Mouse (Mus musculus) urinary bladder, postnatal 4 days (tissue): ENCODE results near the gene 1700021F05Rik.
"Not testable (repeated sequence)": the region's sequence is repeated elsewhere in the genome, so short reads cannot be mapped to it uniquely, and the experiment has no call there.

Experiments used
- DNase-seq, 2 experiments: peaks; one replicate each; pipeline ENCODE4 v3.0.0; 2021 to 2022; ENCODE audit warnings: low spot score in 2 of 2

1700021F05Rik gene

DNA sequence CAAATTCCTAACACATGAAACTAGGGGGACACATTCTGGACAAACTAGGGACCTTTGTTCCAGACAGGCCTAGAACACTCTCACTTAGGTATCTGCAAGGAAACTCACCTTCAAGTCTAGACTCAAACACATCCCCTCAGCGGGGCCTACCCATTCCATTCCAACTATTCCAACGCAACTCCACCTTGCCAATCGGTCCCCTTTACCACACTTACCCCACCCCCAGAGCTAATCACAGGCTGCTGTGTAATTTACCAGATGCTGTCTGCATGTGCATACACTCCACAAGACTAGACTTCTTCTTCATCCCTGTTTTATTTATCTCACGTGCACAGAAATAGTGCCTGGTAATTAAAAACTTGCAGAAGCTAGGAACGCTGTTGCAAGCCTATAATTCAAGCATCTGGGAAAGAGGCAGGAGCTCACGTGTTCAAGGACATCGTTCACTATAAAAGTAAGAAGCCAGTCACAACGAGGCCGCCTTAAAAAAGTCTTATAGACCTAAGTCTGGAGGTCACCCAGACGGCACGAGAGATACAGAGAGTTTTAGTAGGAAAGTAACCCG is 966 bp downstream of the 1700021F05Rik start:
- no peak for DNase-seq

DNA sequence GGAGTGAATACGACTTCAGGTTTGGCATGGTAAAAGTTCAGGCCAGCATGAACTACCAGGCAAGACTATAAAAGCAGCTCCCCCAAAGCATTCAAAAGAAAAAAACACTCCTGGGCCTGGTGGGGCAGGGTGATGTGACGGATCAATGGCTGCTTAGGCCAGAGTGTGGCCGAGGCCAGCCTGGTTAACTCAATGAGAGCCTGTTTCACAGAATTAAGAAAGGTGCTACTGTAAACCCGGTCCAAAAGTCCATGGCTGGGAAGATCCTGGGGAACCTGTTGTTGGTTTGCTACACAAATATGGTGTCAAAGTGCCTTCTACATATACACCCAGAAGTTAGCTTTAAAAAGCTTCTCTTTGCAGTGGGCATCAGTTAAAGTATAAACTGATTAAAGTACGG is 2.0 kb downstream of the 1700021F05Rik start:
- no peak for DNase-seq

DNA sequence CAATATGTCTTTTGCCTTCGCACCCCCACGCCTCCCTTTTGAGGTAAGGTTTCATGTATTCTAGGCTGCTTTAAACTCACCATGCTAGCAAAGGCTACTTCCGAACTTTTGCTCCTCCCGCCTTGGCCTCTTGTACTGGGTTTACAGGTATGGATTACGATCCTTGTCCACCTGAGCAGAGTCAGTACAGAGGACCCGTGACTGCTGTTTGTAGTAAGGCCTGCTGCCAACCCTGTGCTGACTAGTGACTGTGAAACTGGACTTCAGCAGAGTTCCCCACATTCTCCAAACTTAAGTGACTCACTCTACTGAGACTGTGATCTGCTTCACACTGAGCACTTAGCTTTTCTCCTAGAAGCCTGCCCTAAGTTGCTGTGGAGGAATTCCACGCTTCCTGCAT is 3.1 kb downstream of the 1700021F05Rik start:
- no peak for DNase-seq

DNA sequence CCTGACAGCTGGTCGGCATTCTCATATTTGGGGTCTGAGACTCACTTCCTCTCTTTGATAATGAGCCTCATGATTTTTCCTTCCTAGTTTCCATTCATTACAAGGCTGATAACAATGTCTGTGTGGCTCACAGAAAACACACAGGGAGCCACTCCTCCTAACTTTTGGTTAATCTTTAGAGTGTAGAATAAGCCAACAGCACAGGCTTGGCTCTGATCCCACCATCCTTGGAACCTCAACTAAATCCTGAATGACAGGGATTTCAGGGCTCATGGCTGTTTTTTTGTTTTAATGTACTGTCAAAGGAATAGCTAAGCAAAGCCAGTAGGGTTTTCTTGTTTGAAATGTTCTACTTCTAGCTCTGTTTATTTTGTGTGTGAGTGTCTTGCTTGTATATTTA is 6.4 kb downstream of the 1700021F05Rik start:
- DNase-seq: no peak

DNA sequence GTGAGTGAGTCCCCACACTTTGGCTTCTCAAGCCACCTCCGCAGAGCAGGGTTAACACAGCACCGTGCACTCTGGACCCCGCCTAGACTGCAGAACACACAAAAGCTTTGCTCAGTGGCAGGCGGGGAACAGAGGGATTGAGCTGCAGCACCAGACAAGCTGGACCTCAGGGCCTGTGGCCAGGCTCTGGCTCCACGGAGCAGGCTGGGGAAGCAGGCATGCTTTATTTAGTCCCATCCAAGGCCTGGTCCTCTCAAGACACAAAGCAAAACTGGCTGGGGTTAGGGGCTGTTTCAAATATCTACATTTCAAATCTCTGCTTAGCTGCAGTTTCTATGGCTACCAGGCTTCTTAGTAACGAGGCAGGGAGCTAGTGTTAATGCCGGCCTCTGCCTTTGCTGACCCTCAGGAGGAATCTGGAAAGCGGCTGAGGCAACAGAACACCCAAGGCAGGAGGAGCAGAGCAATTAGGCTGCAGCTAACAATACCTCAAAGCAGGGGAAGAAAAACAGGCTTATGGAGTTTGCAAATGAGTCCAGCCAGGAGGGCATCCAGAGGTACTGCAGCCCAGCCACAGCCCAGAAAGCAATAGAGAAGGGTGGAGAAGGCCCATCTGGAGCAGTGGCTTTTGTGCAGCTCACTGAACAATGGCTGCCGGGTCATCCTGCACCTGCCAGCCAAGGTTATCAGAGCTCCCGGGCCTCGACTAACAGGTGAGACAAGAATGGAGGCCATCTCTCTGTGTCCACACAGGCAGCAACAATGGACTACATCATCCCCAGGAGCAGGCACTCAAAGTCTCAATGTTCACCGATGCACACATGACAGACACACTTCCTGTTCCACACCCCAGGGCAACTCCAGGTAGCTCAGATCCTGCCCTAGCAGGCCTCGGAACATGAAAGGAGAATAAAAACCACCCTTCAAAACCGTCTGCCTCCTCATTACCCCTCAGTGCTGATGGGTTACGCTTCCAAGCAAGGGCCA is 13.2 kb downstream of the 1700021F05Rik start:
- no peak for DNase-seq

DNA sequence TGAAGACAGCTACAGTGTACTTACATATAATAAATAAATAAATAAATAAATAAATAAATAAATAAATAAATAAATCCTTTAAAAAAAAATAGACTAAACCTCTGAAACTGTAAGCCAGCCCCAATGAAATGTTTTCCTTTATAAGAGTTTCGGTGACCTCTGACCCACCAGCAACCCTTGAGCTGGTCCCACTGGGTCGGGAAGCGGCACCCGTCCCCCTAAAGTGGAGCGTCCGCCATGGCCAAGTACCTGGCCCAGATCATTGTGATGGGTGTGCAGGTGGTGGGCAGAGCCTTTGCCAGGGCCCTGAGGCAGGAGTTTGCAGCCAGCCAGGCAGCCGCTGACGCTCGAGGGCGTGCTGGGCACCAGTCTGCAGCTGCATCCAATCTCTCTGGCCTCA is 16.9 kb downstream of the 1700021F05Rik start, which contains the start of gene Gm9803:
Gene Gm9803 (plus strand): TSS at position 154 of the 400 bp plus-strand sequence.
- not testable (repeated sequence) for DNase-seq

DNA sequence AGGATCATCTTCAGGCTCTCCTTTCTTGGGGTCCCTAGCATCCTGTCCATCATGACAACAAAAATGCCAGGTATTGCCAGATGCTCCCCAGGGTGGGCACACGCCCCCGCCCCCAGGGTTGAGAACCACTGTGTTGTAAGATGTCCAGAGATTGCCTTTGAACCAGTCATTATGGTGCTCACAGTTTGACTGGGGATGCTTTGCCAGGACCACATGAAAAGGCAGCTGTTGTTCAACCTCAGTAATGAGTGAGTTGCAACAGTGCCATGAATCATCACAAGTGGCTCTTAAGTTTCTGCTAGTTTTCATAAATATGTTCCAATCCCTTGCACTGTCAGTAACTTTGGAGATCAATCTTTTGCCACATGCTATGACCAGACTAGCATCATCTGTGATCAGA is 20.8 kb downstream of the 1700021F05Rik start:
- no peak for DNase-seq

DNA sequence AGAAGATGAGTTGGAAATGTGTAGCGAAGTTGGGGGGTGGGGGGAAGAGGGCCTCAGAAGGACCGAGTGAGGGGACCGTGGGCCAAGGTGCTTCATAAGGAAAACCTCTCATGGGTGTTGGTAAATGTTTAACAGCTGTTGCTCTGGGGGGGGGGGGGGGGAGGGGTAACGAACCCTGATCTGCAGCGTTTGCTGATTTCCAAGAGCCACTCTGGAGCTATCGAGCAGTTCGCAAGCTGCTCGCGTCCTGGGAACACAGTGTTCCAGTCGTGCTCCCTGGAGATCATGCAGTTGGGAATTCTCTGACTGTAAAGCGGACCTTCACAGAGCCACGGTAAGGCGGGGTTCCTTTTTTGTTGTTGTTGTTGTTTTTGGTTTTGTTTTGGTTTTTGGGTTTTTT is 22.4 kb downstream of the 1700021F05Rik start:
- no peak for DNase-seq

DNA sequence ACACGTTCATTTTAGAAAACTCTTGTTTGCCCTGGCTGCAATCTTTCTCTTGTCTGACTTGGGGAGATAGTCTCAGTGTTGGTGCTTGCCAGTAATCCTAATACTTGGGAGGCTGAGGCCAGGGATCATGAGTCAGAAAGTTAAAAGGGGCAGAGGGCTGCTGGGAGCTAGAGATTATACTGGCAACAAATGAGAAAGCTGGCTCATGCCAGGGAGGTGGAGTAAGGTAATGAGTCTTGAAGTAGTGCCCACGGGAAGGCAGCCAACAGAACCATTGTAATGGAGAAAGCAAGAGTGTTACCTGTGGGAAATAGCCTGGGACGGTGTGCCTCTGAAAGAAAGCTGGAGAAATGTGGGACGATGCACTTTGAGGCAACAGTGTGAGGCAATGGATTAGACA is 23.0 kb downstream of the 1700021F05Rik start:
- DNase-seq: no peak

DNA sequence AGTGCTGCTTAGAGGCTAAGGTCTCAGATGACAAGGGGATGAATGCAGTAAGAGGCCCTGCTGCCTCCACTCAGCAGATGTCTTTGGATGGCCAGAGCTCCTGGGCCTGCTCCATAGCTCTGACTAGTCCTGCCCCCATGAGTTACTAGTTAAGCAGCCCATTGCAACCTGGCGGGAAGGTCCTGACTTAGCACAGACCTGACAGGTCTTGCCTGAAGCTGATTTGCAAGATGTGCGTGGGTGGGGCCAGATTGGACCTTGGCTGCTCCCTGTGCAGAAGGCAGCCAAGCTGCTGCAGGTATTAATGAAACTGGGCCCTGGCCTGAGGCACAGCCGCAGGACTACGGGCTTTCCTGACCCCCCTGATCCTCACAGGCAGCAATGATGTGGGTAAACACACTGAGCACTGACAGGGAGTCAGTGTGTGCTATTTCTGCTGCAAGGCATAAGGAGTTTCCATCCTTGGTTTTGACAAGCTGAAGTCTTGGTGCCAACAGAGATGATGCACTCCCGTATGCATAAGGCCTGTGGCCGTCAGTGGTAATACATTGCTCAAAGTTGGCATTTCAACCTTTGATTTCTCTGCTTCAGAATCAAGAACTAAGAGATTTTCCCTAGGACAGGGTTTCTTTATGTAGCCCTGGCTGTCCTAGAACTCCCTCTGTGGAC is 23.7 kb downstream of the 1700021F05Rik start:
- DNase-seq: no peak

DNA sequence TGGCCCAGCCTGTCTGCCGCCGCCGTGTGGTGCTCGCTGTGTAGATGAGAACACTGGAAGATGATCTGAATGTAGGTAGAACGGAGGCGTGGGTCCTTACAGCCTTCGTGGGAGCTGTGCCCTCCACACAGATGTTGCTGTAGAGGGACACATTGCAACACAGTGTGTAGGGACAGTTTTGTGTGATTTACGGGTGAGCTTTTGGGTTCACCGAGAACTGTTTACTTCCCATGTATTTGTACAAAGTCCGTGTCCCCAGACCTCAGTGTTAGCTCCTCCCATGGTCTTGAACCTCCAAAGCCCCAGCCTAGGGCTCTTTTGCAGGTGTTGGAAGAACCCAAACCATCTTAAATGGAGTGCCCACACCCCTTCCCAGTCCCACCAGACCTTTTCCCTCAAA is 27.8 kb downstream of the 1700021F05Rik start:
- DNase-seq: no peak

DNA sequence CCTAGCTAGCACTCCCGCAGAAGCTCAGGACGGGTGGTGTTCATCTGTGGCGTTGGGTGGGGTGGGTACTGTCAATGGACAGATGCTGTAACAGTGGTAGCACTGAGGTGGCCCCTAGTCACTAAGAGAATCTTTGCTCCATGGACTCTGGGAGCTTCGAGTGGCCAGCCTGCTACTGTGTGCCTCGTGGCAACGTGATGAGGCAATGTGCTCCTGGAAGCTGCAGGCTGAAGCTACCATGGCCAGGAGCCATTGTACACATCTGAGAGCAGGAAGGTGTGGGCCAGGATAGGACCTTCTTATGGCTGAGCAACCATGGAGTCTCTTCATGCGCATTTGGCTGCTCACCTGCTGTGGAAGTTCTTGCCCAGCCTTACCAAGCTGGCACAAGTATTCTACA is 31.6 kb downstream of the 1700021F05Rik start:
- no peak for DNase-seq

DNA sequence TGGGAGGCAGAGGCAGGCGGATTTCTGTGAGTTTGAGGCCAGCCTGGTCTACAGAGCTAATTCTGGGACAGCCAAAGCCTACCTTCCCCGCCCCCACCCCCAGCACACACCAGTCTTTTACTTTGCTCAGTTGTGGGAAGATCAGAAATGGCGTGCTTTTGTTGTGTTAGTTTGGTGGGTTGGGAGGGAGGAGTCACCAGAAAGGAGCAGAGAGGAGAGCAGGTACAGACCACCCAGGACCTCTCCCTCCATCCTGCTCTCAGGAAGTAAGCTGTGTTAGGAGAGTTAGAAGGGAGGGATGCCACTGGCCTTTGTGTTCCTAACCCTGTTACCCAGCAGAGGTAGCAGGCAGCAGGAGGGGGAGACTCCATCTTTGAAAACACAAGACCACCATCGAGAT is 33.7 kb downstream of the 1700021F05Rik start:
- DNase-seq: no peak

DNA sequence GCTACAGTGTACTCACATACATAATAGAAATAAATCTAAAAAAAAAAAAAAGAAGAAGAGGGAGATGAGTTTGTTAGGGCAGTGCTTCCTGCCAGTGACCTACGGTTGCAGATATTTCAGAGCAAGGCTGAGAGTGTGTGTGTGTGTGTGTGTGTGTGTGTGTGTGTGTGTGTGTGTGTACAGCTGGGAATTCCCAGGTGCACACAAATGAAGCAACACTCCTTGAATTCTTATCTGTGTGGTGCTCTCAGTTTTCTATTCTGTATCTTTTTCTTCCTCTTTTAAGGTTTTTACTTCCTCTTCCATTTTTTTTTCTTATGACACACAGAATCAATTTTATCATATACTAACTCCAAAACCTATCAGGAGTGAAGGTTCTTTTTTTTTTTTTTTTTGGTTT is 36.5 kb downstream of the 1700021F05Rik start:
- no peak for DNase-seq

DNA sequence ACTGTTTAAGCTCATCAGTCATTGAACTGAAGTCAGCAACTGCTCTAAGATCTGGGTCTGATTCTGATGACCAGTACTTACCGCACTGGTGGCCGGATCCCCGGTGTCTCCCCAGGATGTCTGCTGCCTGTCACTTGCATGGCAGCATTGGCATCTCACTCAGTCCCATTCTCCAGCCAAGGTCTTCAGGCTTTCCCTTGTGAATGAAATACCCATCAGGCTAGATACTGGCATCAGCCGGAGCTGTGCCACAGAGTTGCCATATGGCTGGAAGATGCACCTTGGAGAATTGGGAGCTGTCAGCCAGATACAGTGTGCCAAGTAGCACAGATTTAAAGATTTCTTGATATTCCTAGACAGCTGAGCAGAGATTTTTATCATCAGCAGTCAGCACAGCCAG is 38.2 kb downstream of the 1700021F05Rik start:
- no peak for DNase-seq

DNA sequence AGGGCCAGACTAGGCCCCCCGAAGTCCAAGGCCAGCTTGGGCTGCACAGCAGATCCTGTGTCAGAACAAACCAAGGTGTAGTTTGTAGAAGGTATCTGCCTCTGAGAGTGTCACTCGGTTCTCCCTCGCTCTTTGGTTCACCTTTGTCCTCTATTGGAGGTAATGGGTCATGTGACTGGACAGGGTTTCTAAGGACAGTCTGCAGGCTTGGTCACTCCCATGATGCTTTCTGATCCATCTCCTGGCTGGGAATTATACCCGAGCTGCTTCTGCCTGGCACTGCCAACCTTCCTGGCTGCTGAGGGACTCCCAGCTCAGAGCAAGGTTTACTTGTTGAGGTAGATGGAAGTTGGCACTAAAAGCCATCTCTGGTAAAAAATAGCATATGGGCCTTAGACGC is 49.9 kb downstream of the 1700021F05Rik start:
- DNase-seq: no peak

DNA sequence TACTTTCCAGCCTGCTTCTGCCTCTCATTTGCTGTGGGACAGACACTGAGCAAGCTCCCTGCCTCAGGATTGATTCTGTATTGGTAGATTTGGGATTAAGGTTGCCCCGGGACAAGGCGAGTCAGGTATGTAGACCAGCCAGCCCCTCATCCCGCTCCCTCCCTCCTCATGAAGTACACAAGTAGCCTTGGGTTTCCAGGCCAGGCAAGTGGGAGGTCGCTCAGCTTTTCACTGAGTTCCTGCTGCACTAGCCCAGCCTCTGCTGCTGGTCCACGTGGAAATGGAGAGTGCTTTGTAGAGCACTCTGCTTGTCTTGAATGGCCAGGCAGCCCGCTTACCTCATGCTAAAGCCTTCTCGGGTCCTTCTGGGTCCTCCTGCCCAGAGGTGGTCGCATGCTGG is 50.8 kb downstream of the 1700021F05Rik start:
- no peak for DNase-seq

DNA sequence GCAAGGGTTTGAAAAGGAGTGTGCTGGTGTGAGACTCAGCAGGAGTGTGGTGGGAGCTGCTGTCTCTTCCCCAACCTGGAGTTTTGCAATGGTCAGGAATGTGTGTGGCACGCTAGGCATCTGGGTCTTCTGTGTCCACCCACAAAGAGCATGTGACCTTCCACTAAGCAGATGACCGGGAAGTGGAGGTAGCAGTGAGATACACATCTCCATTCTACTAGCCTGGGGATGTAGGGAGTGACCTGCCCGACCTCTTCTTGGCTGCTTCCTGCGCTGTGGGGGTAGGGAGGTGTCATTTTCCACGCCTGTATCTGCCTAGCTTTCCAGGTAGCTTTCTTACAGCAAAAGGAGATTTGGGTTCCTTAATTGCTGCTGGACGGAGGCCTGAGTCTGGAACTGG is 51.2 kb downstream of the 1700021F05Rik start:
- DNase-seq: no peak

DNA sequence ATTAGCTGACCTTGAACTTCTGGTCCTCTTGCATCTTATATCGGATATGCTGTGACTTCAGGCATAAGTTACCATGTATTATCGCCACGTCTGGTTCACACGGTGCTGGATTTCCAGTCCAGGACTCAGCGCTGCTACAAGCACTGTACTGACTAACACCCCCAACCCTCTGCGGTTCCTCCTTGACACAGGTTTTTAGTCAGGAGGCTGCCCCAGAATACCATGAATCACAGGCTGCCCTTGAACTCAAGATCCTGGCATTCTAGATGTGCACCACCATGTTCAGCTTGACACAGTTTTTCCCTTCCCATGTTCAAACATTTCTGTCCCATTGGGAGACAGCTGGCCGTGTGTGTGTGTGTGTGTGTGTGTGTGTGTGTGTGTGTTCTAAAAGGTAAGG is 51.7 kb downstream of the 1700021F05Rik start:
- no peak for DNase-seq

DNA sequence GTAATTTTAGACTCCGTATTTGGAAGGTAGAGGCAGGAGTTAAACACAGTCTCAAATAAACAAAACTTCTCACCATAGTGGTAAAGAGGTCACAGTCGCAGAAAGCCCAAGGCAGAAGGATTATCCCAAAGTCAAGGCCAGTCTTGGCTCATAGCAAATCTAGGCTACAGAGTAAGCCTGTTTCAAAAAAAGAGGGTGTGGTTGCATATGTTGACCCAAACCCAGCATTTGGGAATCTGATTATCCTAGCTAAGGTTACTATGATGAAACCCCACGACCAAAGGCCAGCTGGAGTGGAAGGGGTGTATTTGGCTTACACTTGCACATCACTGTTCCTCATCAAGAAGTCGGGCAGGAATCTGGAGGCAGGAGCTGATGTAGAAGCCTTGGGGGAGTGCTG is 52.5 kb downstream of the 1700021F05Rik start:
- DNase-seq: no peak

DNA sequence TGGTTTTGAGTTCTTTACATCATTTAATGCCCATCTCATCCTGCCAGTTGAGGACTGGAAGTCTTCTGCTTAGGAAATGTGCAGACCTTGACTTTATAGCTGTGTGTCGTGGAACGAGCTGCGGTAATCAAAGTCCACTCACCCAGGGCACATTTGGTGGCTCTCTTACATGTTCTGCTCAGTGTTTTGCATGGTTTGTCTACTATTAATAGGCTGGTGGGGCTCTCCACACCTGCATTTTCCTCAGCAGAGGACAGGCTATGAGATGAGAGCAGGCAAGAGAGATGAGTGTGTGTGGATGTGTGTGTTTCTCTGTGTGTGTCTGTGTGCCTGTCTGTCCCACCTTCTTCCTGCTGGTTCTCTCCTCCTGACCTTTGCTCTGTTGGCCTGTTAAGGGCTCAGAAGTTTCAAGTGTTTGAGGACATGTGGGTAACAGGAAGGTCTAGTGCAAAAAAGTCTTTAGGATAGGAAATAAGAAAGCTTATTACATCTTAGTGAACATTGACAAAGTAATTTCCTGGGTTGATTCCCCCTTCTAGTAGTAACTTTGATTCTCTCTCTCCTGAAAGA is 53.3 kb downstream of the 1700021F05Rik start:
- DNase-seq: no peak

DNA sequence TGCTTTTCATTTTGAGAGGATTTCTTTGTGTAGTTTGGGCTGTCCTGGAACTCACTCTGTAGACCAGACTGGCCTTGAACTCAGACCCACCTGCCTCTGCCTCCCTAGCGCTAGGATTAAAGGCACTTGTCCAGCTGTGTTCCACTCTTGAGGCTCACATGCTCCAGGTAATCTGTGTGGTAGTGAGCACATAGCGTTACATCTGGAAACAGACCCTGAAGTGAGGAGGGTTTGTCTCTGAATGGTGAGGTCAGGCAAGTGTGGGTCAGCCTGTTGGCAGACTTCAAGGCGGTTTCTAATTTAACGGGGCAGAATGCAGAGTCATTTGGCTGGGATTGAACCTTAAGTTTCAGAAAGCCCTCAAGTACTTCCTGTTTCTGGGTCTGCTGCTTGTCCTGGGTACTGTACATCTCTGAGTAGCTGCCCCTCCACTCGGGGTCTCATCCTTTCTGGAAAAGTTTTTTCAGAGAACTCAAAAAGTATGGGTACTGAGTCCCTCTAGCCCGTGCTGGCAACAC is 55.0 kb downstream of the 1700021F05Rik start:
- DNase-seq: no peak
